Mouse (Mus musculus): Measurements from ENCODE around the gene Daglb.
"Not testable (repeated sequence)": the region's sequence is repeated elsewhere in the genome, so short reads cannot be mapped to it uniquely, and the experiment has no call there.

- TF ChIP-seq CTCF, POLR2A (IDR thresholded peaks at IDR 0.05; ENCODE audit: insufficient read depth, low read depth, low read length): not testable (repeated sequence)
Observed at GRCm38 (mm10) chr5:143500711-143501110, 36.3 kb downstream of the Daglb start.
